Comparison of ENCODE assay signal across 8 mouse cellular contexts in genomic region chr8:123859648-123860259, GRCm38 (mm10). TPM values are rescaled to one million over a fixed set of nuclear protein-coding genes. Genes with fewer than 3 reads are reported as not detected.
DNase-seq lines count a peak whose midpoint lies in the region; ATAC-seq and TF ChIP-seq lines count a peak whose summit lies in the region.

TSS of gene Ccsap (minus strand) at chr8:123860209.

- no peak within 1 kb of the TSS for H3K27ac ChIP-seq in thymus, adult 2 months (ENCODE audit: control insufficient read depth, insufficient read depth, low read length)
- peak within 1 kb of the TSS; percentile 77 for H3K27ac ChIP-seq in embryonic facial prominence, embryonic 12.5 days
- H3K27ac ChIP-seq in lung, postnatal 0 days (ENCODE audit: low read length), result peak within 1 kb of the TSS; percentile 51; the same call in 1 of the 2 replicates

- peak within 1 kb of the TSS; percentile 86 for H3K4me3 ChIP-seq in thymus, adult 2 months (ENCODE audit: control insufficient read depth, insufficient read depth, low read length)
- H3K4me3 ChIP-seq in embryonic facial prominence, embryonic 12.5 days, result peak within 1 kb of the TSS; percentile 95
- peak within 1 kb of the TSS; percentile 76 for H3K4me3 ChIP-seq in lung, postnatal 0 days (ENCODE audit: low read depth, low read length)

- DNase-seq in thymus, adult 2 months, result peak; percentile 64
- DNase-seq in thymus, postnatal 0 days (ENCODE audit: low spot score), result no peak
- peak; percentile 53 to 57 for DNase-seq in heart, postnatal 10 days
- peak; percentile 45 to 64 for DNase-seq in layer of hippocampus, postnatal 25 days (ENCODE audit: extremely low spot score in 1 of 2, low spot score in 1 of 2)
- DNase-seq in lung, postnatal 0 days (ENCODE audit: low spot score), result peak; percentile 52
- DNase-seq in ovary, postnatal 14 days (ENCODE audit: low spot score), result peak; percentile 31
- DNase-seq in Muller cell, postnatal 12 days (ENCODE audit: inconsistent ontology term), result no peak

- under 1% methylated on average over 48 of the region's 48 CpGs for WGBS in thymus, adult 2 months
- WGBS in embryonic facial prominence, embryonic 12.5 days, result 1% methylated on average over 48 of the region's 48 CpGs
- WGBS in lung, postnatal 0 days, result under 1% methylated on average over 43 of the region's 48 CpGs

- H3K27me3 ChIP-seq in thymus, adult 2 months (ENCODE audit: control insufficient read depth, insufficient read depth, low read length), result no peaks in the 10 kb centered on the region
- H3K27me3 ChIP-seq in embryonic facial prominence, embryonic 12.5 days, result peaks cover 12% of the 10 kb centered on the region
- H3K27me3 ChIP-seq in lung, postnatal 0 days (replicated peaks; ENCODE audit: insufficient read depth, low read length), result 0 out of 2 replicates have a peak, but pooled peaks cover 3% of the 10 kb centered on the region

- TF ChIP-seq POLR2A in thymus, adult 2 months (IDR thresholded peaks at IDR 0.05; ENCODE audit: control insufficient read depth, extremely low read depth, insufficient read depth, low read length, poor library complexity), result 0 out of 2 replicates have a peak, but pooled peaks have one; percentile 8

- ATAC-seq in embryonic facial prominence, embryonic 12.5 days (ENCODE audit: insufficient number of reproducible peaks, insufficient read depth, low FRiP score, low TSS enrichment), result no peak; the same call in 1 of the 2 replicates
- ATAC-seq in lung, postnatal 0 days, result peak; percentile 60

- H3K9ac ChIP-seq in embryonic facial prominence, embryonic 12.5 days, result peak within 1 kb of the TSS; percentile 82
- H3K9ac ChIP-seq in lung, postnatal 0 days (replicated peaks; ENCODE audit: low read depth), result peak within 1 kb of the TSS; percentile 51

- H3K4me2 ChIP-seq in embryonic facial prominence, embryonic 12.5 days (replicated peaks), result peak within 1 kb of the TSS; percentile 93
- H3K4me2 ChIP-seq in lung, postnatal 0 days (replicated peaks; ENCODE audit: low read depth, low read length), result peak within 1 kb of the TSS; percentile 99

- H3K36me3 ChIP-seq in thymus, adult 2 months (ENCODE audit: control insufficient read depth, insufficient read depth, low read length), result no peaks in the 10 kb centered on the region
- no peaks in the 10 kb centered on the region for H3K36me3 ChIP-seq in embryonic facial prominence, embryonic 12.5 days
- no peaks in the 10 kb centered on the region for H3K36me3 ChIP-seq in lung, postnatal 0 days (ENCODE audit: insufficient read depth, low read length)

- no peaks in the 10 kb centered on the region; the same call in 1 of the 2 replicates for H3K9me3 ChIP-seq in embryonic facial prominence, embryonic 12.5 days
- H3K9me3 ChIP-seq in lung, postnatal 0 days (ENCODE audit: low read length), result no peaks in the 10 kb centered on the region

- TF ChIP-seq EP300 in lung, postnatal 0 days (IDR thresholded peaks at IDR 0.05), result no peak

- intact Hi-C loops in heart, postnatal 10 days (cut with DNase I), result no loop called here

- TF ChIP-seq CTCF in thymus, adult 2 months (IDR thresholded peaks at IDR 0.05; ENCODE audit: borderline replicate concordance, control insufficient read depth, extremely low read depth, insufficient read depth, low read length, poor library complexity), result no peak
- no peak for TF ChIP-seq CTCF in lung, postnatal 0 days (IDR thresholded peaks at IDR 0.05)

- H3K4me1 ChIP-seq in thymus, adult 2 months (replicated peaks; ENCODE audit: control insufficient read depth, insufficient read depth, low read length), result peaks cover 8% of the 10 kb centered on the region
- peaks cover 9% of the 10 kb centered on the region; the same call in 1 of the 2 replicates for H3K4me1 ChIP-seq in embryonic facial prominence, embryonic 12.5 days
- H3K4me1 ChIP-seq in lung, postnatal 0 days (ENCODE audit: insufficient read depth, low read depth, low read length), result no peaks in the 10 kb centered on the region

RNA-seq across cellular contexts. Expression of gene Ccsap, which starts in this region (rescaled TPM):
- polyA plus RNA-seq in thymus, adult 2 months (2012; rRNA removed), result 7.3 and 9.6 TPM in 2 replicates
- 6.6 and 6.7 TPM in 2 replicates for polyA plus RNA-seq in thymus, postnatal 0 days (2015; fragmentation: Nextera tagmentation; extraction: Ambion mirVana)
- polyA plus RNA-seq in embryonic facial prominence, embryonic 12.5 days (2016; fragmentation: Nextera tagmentation; extraction: Ambion mirVana), result 7.1 and 7.4 TPM in 2 replicates
- total RNA-seq in heart, postnatal 10 days (2021), result 1 to 10 TPM; 3.1 to 3.2 TPM
- total RNA-seq in layer of hippocampus, postnatal 25 days (2021), result 10 to 100 TPM; 58.6 to 63.2 TPM
- 1.2 and 1.3 TPM in 2 replicates for polyA plus RNA-seq in lung, postnatal 0 days (2015; fragmentation: Nextera tagmentation; extraction: Ambion mirVana)

Comparison
In these comparisons a context has a peak if more than half of its experiments do, and no peak if none do; other contexts are left out.
1. RNA of gene Ccsap (total RNA-seq): 58.6 to 63.2 TPM in layer of hippocampus, postnatal 25 days; 3.1 to 3.2 TPM in heart, postnatal 10 days; every median in the first group is over 10 times any median in the second.
2. DNase-seq: peak in thymus, adult 2 months (single experiment), heart, postnatal 10 days (2 of 2), layer of hippocampus, postnatal 25 days (2 of 2), lung, postnatal 0 days (single experiment) and ovary, postnatal 14 days (single experiment); none in thymus, postnatal 0 days (single experiment) and Muller cell, postnatal 12 days (single experiment).
3. Peak in every context shown above with its lines, with median percentiles within 50 percentile points of each other: H3K4me3 ChIP-seq.